Mouse (Mus musculus) spleen, adult 2 months (tissue): ENCODE measurements around the gene Plekha1. TPM values are rescaled to one million over a fixed set of nuclear protein-coding genes. Genes with fewer than 3 reads are reported as not detected.

Source experiments
- DNase-seq, 2 experiments: peaks; one replicate each; pipeline versions ENCODE4 v3.0.0 to v3.0.0-alpha.2; 2012 to 2021; ENCODE audit warnings: low spot score in 2 of 2, low read depth in 1 of 2
- H3K27ac ChIP-seq: fragments of 200-500 bp; 2 replicates; pipeline ENCODE4 v1.5.1; 2012; ENCODE audit warnings: low read length, inconsistent platforms; ENCODE audit not compliant: insufficient read depth
- H3K27me3 ChIP-seq: fragments of 200-500 bp; 2 replicates; pipeline ENCODE4 v1.6.1; 2012; ENCODE audit warnings: mild to moderate bottlenecking, moderate library complexity, low read length, inconsistent platforms; ENCODE audit not compliant: control insufficient read depth, insufficient read depth
- H3K36me3 ChIP-seq: fragments of 200-500 bp; 2 replicates; pipeline ENCODE4 v1.6.1; 2012; ENCODE audit warnings: mild to moderate bottlenecking, low read length, inconsistent platforms; ENCODE audit not compliant: control insufficient read depth, insufficient read depth
- H3K4me1 ChIP-seq: fragments of 200-500 bp; 2 replicates; pipeline ENCODE4 v1.6.1; 2011; ENCODE audit warnings: inconsistent platforms; ENCODE audit not compliant: control insufficient read depth, insufficient read depth, insufficient read length
- H3K4me3 ChIP-seq: fragments of 200-500 bp; 2 replicates; pipeline ENCODE4 v1.5.1; 2011; ENCODE audit warnings: mild to moderate bottlenecking, inconsistent platforms; ENCODE audit not compliant: insufficient read depth, insufficient read length; ENCODE audit errors: extremely low read depth
- CTCF ChIP-seq: fragments of 200-500 bp; IDR thresholded peaks from 2 replicates; pipeline ENCODE4 v1.5.1; 2011; ENCODE audit warnings: mild to moderate bottlenecking, inconsistent platforms; ENCODE audit not compliant: insufficient read depth, insufficient read length, insufficient replicate concordance; ENCODE audit errors: extremely low read depth
- POLR2A ChIP-seq: fragments of 200-500 bp; IDR thresholded peaks from 2 replicates; pipeline ENCODE4 v1.6.1; 2011; ENCODE audit warnings: low read depth, low read length, inconsistent platforms
- WGBS: fragments of 180-500 bp; shearing (Covaris S2); methylation state at CpG from one replicate; pipeline ENCODE4 v1.1.7; 2018; 5-methylcytosine and 5-hydroxymethylcytosine counted together
- polyA plus RNA-seq: library from polyadenylated mRNA; depleted of rRNA; stranded (reverse); fragments of >200 nt; gene quantifications from 2 replicates; pipeline ENCODE4 v1.2.3, GENCODE M21; 2012

The Plekha1 gene
- polyA plus RNA-seq, 1 experiment = 22.5 TPM

DNA sequence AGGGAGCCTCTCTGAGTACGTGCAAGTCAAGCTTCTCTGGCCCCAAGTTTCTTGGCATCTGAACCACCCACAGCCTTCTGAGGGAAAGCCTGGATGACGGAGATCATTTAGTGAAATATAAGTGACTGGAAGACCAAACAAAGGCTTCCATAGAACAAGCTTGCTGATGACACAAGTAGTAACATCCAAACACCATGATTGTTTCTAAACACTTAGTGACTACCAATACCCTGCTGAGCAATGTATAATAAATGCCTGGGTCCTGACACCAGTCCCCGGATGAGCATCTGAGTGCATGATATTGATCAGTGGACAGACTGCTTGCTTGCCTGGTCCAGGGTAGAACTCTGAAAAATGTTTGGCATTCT lies 26.9 kb upstream of the Plekha1 start:
- Histone ChIP-seq H3K4me1 (no peaks in the 10 kb centered on the region), H3K27ac (no peak overlapping the region), H3K36me3 (no peaks in the 10 kb centered on the region), H3K4me3 (no peak overlapping the region), H3K27me3 (no peaks in the 10 kb centered on the region)
- 91% methylated on average over 3 of the region's 3 CpGs for WGBS
- no peak for DNase-seq
- no peak for TF ChIP-seq POLR2A
- TF ChIP-seq CTCF = no peak

GRCm38 (mm10) chr7:130839380-130840100 lies 26.0 kb upstream of the Plekha1 start:
- no peak overlapping the region for H3K4me3 ChIP-seq
- TF ChIP-seq CTCF = no peak
- TF ChIP-seq POLR2A = no peak
- H3K4me1 ChIP-seq = no peaks in the 10 kb centered on the region
- H3K27me3 ChIP-seq = no peaks in the 10 kb centered on the region
- DNase-seq = no peak
- 61% methylated on average over 12 of the region's 12 CpGs for WGBS
- H3K27ac ChIP-seq = no peak overlapping the region
- H3K36me3 ChIP-seq = no peaks in the 10 kb centered on the region

- Histone ChIP-seq H3K4me3 (no peak overlapping the region), H3K4me1 (peaks cover 3% of the 10 kb centered on the region; the same call in 1 of the 2 replicates), H3K27ac (no peak overlapping the region), H3K27me3 (no peaks in the 10 kb centered on the region), H3K36me3 (no peaks in the 10 kb centered on the region)
- no peak for TF ChIP-seq POLR2A
- no peak for TF ChIP-seq CTCF
- no peak for DNase-seq
- 46% methylated on average over 17 of the region's 17 CpGs for WGBS
These were observed 18.3 kb upstream of the Plekha1 start for GRCm38 (mm10) chr7:130847164-130847718.

- Histone ChIP-seq H3K4me1 (no peaks in the 10 kb centered on the region; the same call in 1 of the 2 replicates), H3K4me3 (no peak overlapping the region), H3K27me3 (no peaks in the 10 kb centered on the region), H3K36me3 (no peaks in the 10 kb centered on the region), H3K27ac (no peak overlapping the region)
- no peak for TF ChIP-seq CTCF
- 92% methylated on average over 4 of the region's 4 CpGs for WGBS
- DNase-seq = no peak
These were observed 10.8 kb upstream of the Plekha1 start for GRCm38 (mm10) chr7:130854684-130855292.

DNA sequence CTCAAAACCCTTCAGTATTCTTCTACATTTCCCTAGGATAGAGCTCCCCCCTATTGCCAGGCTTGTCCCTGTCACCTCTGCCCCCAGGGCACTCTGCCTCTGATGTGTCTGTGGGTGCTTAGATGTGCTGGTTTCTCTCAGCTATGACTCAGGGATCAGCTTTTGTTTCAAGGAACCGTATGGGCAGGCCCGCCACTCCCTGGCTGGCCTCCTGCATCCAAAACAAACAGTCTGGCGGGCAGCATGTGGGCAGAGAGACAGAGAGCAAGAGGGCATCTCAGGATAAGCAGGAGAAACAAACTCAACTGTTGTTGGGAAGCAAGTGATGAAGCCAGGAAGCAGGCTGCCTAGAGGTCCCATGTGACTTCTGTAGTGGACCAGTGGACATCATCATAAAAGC lies 9.9 kb upstream of the Plekha1 start:
- H3K27ac ChIP-seq = no peak overlapping the region
- no peaks in the 10 kb centered on the region; the same call in 1 of the 2 replicates for H3K4me1 ChIP-seq
- no peak for DNase-seq

GRCm38 (mm10) chr7:130857973-130858372 lies 7.6 kb upstream of the Plekha1 start:
- Histone ChIP-seq H3K27me3 (no peaks in the 10 kb centered on the region), H3K4me3 (no peak overlapping the region), H3K36me3 (no peaks in the 10 kb centered on the region), H3K27ac (no peak overlapping the region), H3K4me1 (no peaks in the 10 kb centered on the region; the same call in 1 of the 2 replicates)
- TF ChIP-seq CTCF (no peak), POLR2A (no peak)
- DNase-seq = peak in 1 of 2 experiments; percentile 14
- 9% methylated on average over 6 of the region's 6 CpGs for WGBS

More for the DNA sequence above, 9.9 kb upstream of the Plekha1 start:
- TF ChIP-seq POLR2A (no peak), CTCF (no peak)
- WGBS = 81% methylated on average over 3 of the region's 3 CpGs
- Histone ChIP-seq H3K4me3 (no peak overlapping the region), H3K36me3 (no peaks in the 10 kb centered on the region), H3K27me3 (no peaks in the 10 kb centered on the region)

- WGBS = 67% methylated on average over 5 of the region's 5 CpGs
- no peaks in the 10 kb centered on the region; the same call in 1 of the 2 replicates for H3K4me1 ChIP-seq
- H3K36me3 ChIP-seq = no peaks in the 10 kb centered on the region
- no peaks in the 10 kb centered on the region for H3K27me3 ChIP-seq
- H3K27ac ChIP-seq = no peak overlapping the region
- no peak overlapping the region for H3K4me3 ChIP-seq
- DNase-seq = no peak
- TF ChIP-seq POLR2A (no peak), CTCF (no peak)
These were observed 5.6 kb upstream of the Plekha1 start for GRCm38 (mm10) chr7:130859926-130860325.
